Mouse (Mus musculus): ENCODE results near the gene Cx3cr1.
A peak's percentile ranks its signal among the peaks of the same experiment; 100 is the strongest.

Gene Cx3cr1

DNA sequence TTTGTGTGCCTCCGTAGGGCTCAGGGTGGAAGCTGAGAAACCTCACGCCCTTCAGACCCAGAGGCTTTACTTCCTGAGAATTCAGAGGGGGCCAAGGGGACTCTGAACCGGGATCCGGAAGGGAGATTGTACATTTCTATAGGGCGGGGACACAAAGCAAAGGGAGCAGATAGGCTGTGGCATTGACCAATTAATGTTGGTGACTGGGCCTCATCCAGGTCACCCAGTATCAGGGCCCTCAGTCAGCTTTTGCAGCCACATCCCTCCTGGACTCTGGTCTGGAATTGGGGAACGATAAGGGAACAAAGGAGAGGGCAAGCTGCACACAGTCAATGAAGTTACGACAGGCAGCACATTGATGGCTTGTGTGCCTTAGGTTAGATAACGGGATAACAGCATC lies 215.5 kb downstream of the Cx3cr1 start:
- no peak for DNase-seq (ENCODE audit: low spot score)

DNA sequence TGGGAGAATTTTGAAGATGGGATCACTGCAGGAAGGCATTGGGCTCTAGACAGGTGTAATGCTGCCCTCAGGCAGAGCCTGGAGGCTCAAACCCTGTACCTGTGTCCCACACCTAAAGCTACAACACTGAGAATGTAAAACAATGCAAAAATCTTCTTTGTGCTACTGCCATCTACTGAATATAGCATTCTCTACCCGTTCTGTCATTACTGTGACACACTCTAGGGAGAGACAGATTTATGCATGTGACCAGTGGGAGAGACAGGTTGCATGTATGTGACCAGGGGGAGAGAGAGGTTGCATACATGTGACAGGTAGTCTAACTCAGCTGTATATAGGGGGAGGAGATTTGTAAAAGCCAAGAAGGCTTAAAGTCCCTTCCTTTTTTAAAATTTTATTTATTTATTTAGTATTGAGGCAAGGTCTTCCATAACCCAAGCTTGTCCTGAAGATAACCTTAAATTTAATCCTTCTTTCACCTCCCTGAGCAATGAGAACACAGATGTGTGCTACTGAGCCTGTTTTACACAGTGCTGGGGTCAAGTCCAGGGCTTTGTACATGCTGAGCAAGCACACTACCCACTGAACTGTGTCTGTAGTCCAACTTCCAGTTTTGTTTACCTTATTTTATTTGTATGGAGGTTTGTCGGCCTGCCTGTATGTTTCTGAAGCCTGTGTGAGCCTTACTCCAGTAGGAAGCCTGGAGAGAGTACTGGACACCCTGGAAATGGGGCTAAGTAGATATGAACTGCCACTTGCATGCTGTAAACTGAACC lies 216.4 kb downstream of the Cx3cr1 start:
- no peak for DNase-seq (ENCODE audit: low spot score)

DNA sequence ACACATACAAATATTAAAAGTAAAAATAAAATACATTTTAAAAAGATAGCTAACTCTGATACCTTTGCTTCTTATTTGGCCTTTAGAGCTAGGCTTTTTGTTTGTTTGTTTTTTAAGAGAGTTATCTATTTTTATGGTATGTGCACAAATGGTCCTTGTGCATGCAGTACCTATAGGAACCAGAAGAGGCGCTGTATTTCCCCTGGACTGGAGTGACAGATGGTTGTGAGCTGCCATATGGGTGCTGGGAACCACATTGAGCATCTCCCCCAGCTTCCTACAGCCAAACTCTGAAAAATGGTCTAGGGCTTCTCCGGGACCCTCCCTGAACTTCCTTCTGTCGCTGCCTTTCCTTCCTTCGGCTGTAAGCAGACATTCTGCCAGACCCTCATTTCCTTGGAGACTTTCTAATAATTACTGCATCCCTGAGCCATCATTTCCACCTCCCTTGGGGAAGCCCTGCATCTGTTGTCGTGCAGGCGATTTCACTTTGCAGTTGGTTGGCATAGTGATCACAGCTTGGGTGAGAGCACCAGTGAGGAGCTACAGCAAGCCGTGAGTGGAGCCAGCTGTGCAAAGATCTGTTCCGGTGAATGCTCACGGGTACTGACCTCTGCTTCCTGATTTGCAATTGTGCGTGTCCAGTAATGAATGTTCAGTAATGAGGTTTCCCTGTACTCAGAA lies 217.2 kb downstream of the Cx3cr1 start:
- DNase-seq (ENCODE audit: low spot score), result peak; percentile 18

All from embryo, embryonic 10.5 days (tissue).